Mouse (Mus musculus): ENCODE results near the gene Gclc.

Gclc gene

GRCm38 (mm10) chr9:77783006-77783405 lies 28.7 kb downstream of the Gclc start:
- DNase-seq (ENCODE audit: low spot score): no peak

GRCm38 (mm10) chr9:77785466-77785865 lies 31.1 kb downstream of the Gclc start:
- DNase-seq (ENCODE audit: low spot score): no peak

DNA sequence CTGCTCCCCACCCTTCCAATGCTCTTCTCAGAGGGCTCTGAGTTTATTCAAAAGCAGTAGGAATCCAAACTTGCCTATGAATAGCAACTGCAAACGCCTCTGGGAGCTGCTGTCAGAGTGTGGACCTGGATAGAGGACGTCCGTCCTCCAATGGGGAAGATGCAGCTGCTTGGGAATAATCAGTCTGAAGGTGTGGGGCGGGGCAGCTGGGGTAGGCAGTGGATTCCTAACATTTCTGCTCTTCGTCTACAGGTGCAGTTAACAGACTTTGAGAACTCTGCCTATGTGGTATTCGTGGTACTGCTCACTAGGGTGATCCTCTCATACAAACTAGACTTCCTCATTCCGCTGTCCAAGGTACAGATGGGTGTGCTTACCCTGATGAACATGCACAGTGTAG lies 33.6 kb downstream of the Gclc start:
- no peak for DNase-seq (ENCODE audit: low spot score)

DNA sequence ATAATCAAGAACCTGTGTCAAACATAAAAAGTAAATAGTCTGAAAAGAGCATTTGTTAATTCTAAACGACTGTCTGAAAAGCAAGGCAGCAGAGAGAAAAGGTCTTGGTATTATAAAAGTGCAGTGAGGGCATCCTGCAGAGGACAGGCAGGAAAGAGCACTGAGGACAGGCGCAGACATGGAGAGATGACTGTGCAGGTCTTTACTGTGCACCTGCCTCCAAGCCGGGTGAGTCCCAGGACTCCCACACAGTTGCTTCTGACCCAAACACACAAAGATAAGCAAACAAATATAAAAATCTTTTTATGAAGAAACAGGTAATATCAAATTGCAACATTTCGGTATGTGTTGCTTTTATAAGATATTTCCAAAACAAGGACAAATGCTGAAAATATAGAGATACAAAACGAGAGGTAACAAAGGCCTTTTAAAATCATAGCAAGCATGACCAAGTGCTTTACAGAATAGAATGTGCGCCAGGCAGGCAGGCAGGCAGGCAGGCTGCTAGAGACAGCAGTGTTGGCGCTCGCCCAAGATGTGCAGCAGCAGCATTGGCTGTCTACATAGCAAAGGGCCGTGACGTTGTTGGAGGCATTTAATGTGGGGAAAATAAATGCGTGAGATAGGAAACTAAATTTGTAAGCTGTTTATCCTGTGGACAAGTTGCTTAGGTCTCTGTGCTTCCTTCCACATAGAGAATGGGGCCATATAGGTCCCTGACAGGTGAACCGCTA lies 35.4 kb downstream of the Gclc start:
- no peak for DNase-seq (ENCODE audit: low spot score)

DNA sequence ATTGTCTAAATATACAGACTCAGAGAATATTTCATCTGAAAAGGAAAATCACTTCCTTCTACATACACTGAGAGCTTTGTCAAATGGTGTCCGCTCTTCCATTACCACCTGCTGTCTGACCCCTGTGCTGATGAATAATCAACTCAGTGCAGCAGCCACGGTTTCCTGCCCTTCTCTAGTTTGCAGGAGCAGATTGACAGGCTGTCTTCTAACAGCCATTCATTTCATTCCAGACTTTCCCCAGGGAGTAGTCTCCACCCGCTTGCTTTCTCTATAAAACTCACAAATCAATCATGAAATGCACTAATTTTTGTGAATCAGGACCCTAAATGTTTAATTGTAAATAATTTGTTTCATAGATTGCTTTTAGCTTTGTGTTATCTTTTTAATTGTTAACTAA lies 39.5 kb downstream of the Gclc start:
- no peak for DNase-seq (ENCODE audit: low spot score)

DNA sequence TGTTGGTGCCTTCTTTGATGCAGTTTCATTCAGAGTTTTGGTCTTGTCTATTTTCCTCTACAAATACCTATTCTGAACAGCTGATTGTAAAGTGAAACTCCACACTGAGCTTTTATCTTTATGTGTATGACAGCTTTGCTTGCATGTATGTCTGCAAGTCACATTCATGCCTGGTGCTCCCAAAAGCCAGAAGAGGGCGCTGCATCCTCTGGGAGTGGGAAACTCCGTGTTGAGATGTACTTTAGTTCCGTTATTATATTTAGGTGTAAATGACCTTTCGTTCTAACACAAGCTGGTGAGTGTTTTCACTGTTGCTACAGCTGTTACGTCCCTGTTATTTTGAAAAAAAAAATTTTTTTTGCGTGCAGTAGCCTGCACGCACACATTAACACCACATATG lies 48.1 kb downstream of the Gclc start:
- DNase-seq (ENCODE audit: low spot score): peak; percentile 62

DNA sequence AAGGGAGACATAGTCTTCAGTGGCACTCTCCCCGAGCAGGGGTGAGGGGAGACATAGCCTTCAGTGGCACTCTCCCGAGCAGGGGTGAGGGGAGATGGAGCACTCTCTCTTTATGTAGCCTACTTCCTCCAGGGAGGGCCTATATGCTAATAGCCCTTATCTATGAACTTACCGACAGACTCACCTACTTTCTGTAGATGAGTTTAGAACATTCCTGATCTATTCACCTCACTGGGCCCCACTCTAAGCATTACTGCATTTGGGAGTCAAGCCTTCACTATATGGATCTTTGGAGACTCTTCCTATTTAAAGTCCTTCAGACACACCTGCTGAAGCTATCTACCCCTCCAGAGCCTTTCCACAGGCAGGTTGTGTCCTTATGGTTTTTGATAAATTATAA lies 52.1 kb downstream of the Gclc start:
- no peak for DNase-seq (ENCODE audit: low spot score)

DNA sequence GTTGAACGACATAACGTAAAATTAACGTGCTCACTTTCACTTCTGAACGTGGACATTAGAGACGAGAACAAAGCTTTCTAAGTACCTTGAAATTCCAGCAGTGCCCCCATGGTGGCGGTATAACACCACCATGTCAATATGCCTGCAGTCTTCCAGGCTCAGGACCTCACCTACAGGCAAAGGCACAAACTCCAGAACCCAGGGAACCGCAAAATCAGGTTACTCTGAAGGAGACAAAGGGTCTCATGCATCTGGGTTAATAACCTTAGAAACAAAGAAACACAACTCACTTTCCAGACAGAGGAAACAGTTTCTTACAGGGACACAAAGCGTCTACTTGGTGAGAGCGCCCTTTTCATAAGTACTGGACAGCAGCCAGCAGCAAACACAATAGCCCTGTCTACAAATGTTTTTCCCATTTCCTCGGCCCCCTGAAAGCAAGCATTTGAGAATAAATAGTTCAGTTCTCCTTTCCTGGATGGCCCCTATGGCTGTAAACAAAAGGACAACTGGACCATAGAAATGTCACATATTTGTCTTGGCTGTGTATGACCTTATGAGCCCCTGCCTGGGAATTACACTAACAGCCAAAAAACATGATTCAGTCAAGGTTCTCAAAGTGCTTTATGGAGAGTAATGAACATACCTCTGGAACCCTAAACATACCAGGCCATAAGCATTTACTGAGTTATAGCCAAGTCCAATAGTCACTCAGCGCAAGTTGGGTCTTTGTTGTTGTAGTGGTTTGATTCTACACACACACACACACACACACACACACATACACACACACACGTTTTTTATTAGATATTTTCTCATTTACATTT lies 52.7 kb downstream of the Gclc start:
- peak; percentile 96 for DNase-seq (ENCODE audit: low spot score)

- no peak for DNase-seq (ENCODE audit: low spot score)
Measured at GRCm38 (mm10) chr9:77808481-77808880, 54.1 kb downstream of the Gclc start.

- peak; percentile 47 for DNase-seq (ENCODE audit: low spot score)
Measured at GRCm38 (mm10) chr9:77818858-77819257, 64.5 kb downstream of the Gclc start.

- no peak for DNase-seq (ENCODE audit: low spot score)
Measured at GRCm38 (mm10) chr9:77819318-77819717, 65.0 kb downstream of the Gclc start.

- DNase-seq (ENCODE audit: low spot score): no peak
Measured at GRCm38 (mm10) chr9:77820836-77821235, 66.5 kb downstream of the Gclc start.

DNA sequence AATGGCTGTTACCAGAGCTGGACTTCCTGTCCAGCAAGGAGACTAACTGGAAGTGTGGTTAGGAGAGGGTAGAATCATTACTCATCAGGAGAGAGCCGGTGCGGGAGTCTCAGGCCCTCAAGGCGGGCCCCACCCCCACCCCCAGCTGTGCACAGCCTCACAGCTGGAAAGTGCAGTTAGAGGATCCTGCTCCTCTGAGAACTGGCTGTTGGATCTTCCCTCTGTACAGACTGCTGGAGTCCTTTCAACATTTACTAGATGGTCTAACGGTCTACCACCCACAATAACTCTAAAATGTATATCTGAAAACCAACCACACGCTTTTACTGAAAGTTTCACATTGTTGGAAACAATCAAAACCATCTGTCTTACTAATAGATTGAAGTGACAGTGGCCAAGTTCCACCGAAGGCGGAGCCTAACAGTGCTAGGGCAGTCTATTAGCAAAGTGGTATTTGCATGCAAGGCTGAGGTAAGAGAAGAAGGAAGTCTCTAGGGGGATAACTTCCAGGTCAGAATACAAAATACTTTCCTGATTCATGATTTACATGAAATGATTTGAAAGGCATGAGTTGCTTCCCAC lies 71.1 kb downstream of the Gclc start:
- peak; percentile 36 for DNase-seq (ENCODE audit: low spot score)

DNA sequence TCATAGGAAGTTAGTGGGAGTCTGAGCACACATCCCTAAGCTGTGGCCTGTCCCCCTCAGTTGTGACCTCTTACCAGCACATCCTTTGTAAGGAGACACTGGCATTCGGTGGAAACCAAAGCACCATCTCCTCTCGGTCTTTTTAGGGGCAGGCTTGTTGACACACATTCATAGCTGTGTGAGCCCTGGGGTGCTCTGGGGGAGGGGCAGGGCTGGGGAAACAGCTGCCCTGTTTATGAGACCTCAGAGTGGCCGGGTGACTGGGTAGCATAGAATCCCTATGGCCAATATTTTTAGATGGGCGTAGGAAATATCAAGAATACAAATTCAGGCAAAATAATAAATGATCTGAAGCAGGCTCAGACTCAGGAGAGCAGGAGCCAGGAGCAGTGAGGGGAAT lies 71.9 kb downstream of the Gclc start:
- DNase-seq (ENCODE audit: low spot score): peak; percentile 21

DNA sequence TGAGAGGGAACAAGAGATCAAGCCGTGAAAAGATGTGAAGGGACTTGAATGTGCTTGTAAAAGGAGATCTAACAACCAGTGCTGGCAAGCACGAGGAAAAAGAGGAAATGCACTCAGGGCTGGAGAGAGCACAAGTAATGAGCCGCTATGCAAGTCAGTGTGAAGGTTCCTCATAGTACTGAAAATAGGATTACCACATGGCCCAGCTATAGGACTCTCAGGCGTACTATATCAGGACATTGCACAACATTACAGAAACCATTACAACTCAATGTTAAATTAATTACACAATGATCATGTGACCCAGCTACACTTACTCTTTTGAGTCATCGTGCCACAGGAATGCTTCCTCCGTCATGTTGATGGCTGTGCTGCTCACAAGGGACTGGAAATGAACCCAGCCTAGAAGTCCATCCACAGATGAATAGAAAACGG lies 74.2 kb downstream of the Gclc start:
- DNase-seq (ENCODE audit: low spot score): no peak

GRCm38 (mm10) chr9:77834259-77834993 lies 80.1 kb downstream of the Gclc start:
- no peak for DNase-seq (ENCODE audit: low spot score)

GRCm38 (mm10) chr9:77835122-77835521 lies 80.8 kb downstream of the Gclc start:
- no peak for DNase-seq (ENCODE audit: low spot score)

GRCm38 (mm10) chr9:77835756-77836155 lies 81.4 kb downstream of the Gclc start:
- no peak for DNase-seq (ENCODE audit: low spot score)

- DNase-seq (ENCODE audit: low spot score): no peak
Measured at GRCm38 (mm10) chr9:77838586-77838985, 84.3 kb downstream of the Gclc start.
